In genomic region chr9:77596355-77596754, GRCm38 (mm10) we compare ENCODE assay signal across 9 mouse cellular contexts. TPM values are rescaled to one million over a fixed set of nuclear protein-coding genes. Genes with fewer than 3 reads are reported as not detected.
A peak's percentile ranks its signal among the peaks of the same experiment; 100 is the strongest.
DNase-seq lines count a peak whose midpoint lies in the region; ATAC-seq and TF ChIP-seq lines count a peak whose summit lies in the region.
"Had no signal": no experiment of that assay in that cellular context is flagged by ENCODE, and none has a peak within 500 bp of the region (broad histone marks: within the 10 kb centered on the region; RNA-seq: fewer than 3 reads in every experiment).

No protein-coding gene starts in this region.

- no peak overlapping the region for H3K9ac ChIP-seq in ES-Bruce4 (ENCODE audit: low read depth, poor library complexity, severe bottlenecking)
- H3K9ac ChIP-seq in liver, embryonic 11.5 days (ENCODE audit: low read depth, low read length): no peak overlapping the region
- H3K9ac ChIP-seq: limb, embryonic 12.5 days had no signal

- no peaks in the 10 kb centered on the region for H3K4me1 ChIP-seq in ES-Bruce4 (ENCODE audit: control insufficient read depth, insufficient read depth, low read length)
- no peaks in the 10 kb centered on the region for H3K4me1 ChIP-seq in liver, embryonic 11.5 days (replicated peaks; ENCODE audit: control insufficient read depth, insufficient read depth, low read length)
- H3K4me1 ChIP-seq: limb, embryonic 12.5 days had no signal

- no peak for TF ChIP-seq POLR2A in ES-Bruce4 (IDR thresholded peaks at IDR 0.05; ENCODE audit: insufficient read depth, low read length)

- DNase-seq in 3134 (ENCODE audit: extremely low read depth, insufficient read length, low spot score): peak; percentile 27
- DNase-seq in c-Kit-positive CD71-positive TER-119-negative erythroid progenitor cells, embryonic 14.5 days (ENCODE audit: low read depth): peak; percentile 59
- DNase-seq in frontal cortex, adult 2 months (ENCODE audit: extremely low spot score in 1 of 2, low spot score in 1 of 2): peak; percentile 25 to 94
- DNase-seq in kidney, adult 8-10 months: peak; percentile 67 to 85
- peak; percentile 67 for DNase-seq in liver, embryonic 11.5 days (ENCODE audit: low spot score)
- peak; percentile 70 for DNase-seq in ovary, postnatal 36 days (ENCODE audit: low spot score)
- peak; percentile 82 for DNase-seq in thymus, postnatal 25 days

- no peak overlapping the region for H3K4me3 ChIP-seq in ES-Bruce4 (ENCODE audit: low read depth, low read length)
- no peak overlapping the region for H3K4me3 ChIP-seq in liver, embryonic 11.5 days (ENCODE audit: low read depth, low read length)
- H3K4me3 ChIP-seq: limb, embryonic 12.5 days had no signal

- no peak for ATAC-seq in liver, embryonic 11.5 days (replicated peaks; ENCODE audit: low FRiP score)

- peak; percentile 92 for TF ChIP-seq CTCF in ES-Bruce4 (IDR thresholded peaks at IDR 0.05; ENCODE audit: low read depth, low read length)

- TF ChIP-seq EP300 in ES-Bruce4 (IDR thresholded peaks at IDR 0.05; ENCODE audit: insufficient read depth, low read depth, low read length): no peak

- H3K4me2 ChIP-seq in liver, embryonic 11.5 days: no peak overlapping the region
- H3K4me2 ChIP-seq: limb, embryonic 12.5 days had no signal

- H3K27me3 ChIP-seq in ES-Bruce4 (ENCODE audit: control insufficient read depth, insufficient read depth, low read length, poor library complexity, severe bottlenecking): no peaks in the 10 kb centered on the region
- H3K27me3 ChIP-seq in liver, embryonic 11.5 days (replicated peaks; ENCODE audit: control insufficient read depth, insufficient read depth, low read length): no peaks in the 10 kb centered on the region
- H3K27me3 ChIP-seq: limb, embryonic 12.5 days had no signal

- no peaks in the 10 kb centered on the region for H3K9me3 ChIP-seq in ES-Bruce4 (replicated peaks; ENCODE audit: control insufficient read depth, insufficient read depth, low read length, poor library complexity, severe bottlenecking)
- H3K9me3 ChIP-seq in liver, embryonic 11.5 days (ENCODE audit: control insufficient read depth, low read length): no peaks in the 10 kb centered on the region
- H3K9me3 ChIP-seq: limb, embryonic 12.5 days had no signal

- WGBS in liver, embryonic 11.5 days: 18% methylated on average over 7 of the region's 7 CpGs

- no peak overlapping the region for H3K27ac ChIP-seq in ES-Bruce4 (ENCODE audit: insufficient read depth, low read length)
- H3K27ac ChIP-seq in liver, embryonic 11.5 days (ENCODE audit: low read depth, low read length): no peak overlapping the region
- H3K27ac ChIP-seq: limb, embryonic 12.5 days had no signal

- H3K36me3 ChIP-seq in ES-Bruce4 (ENCODE audit: control insufficient read depth, insufficient read depth, low read length, poor library complexity, severe bottlenecking): no peaks in the 10 kb centered on the region
- no peaks in the 10 kb centered on the region for H3K36me3 ChIP-seq in liver, embryonic 11.5 days (ENCODE audit: control insufficient read depth, insufficient read depth, low read length)
- H3K36me3 ChIP-seq: limb, embryonic 12.5 days had no signal

RNA-seq across cellular contexts. Expression of gene Klhl31, which starts 39.9 kb away (rescaled TPM):
- 0.11 and 0.15 TPM in 2 replicates for polyA plus RNA-seq in ES-Bruce4 (2011; ENCODE audit: insufficient read depth, insufficient read length, low read depth, missing spikeins)
- 0.02 and 0.08 TPM in 2 replicates for polyA plus RNA-seq in frontal cortex, adult 2 months (2012; rRNA removed)
- polyA plus RNA-seq in liver, embryonic 11.5 days (2014; fragmentation: Nextera tagmentation; extraction: Ambion mirVana): 0.38 and 0.49 TPM in 2 replicates

RNA-seq across cellular contexts. Expression of gene Lrrc1, which starts 51.7 kb away (rescaled TPM):
- 20.9 and 24.9 TPM in 2 replicates for polyA plus RNA-seq in ES-Bruce4 (2011; ENCODE audit: insufficient read depth, insufficient read length, low read depth, missing spikeins)
- 20.0 and 20.6 TPM in 2 replicates for polyA plus RNA-seq in frontal cortex, adult 2 months (2012; rRNA removed)
- polyA plus RNA-seq in liver, embryonic 11.5 days (2014; fragmentation: Nextera tagmentation; extraction: Ambion mirVana): 5.6 and 5.8 TPM in 2 replicates

Comparison
In these comparisons a context has a peak if more than half of its experiments do, and no peak if none do; other contexts are left out.
1. DNase-seq: peak in every context shown above with its lines; median percentile 82 in thymus, postnatal 25 days; 76 in kidney, adult 8-10 months; 70 in ovary, postnatal 36 days; 67 in liver, embryonic 11.5 days; 60 in frontal cortex, adult 2 months; 59 in c-Kit-positive CD71-positive TER-119-negative erythroid progenitor cells, embryonic 14.5 days; 27 in 3134.